Mouse (Mus musculus) CH12.LX (cell line): Measurements from ENCODE around the gene Iqgap3. TPM values are rescaled to one million over a fixed set of nuclear protein-coding genes. Genes with fewer than 3 reads are reported as not detected.

Experiments
- DNase-seq: peaks from one replicate; pipeline ENCODE4 v3.0.0-alpha.2; 2013; ENCODE audit errors: extremely low read depth
- H3K27ac ChIP-seq: 2 replicates; pipeline ENCODE4 v1.5.1; 2012; ENCODE audit warnings: low read depth, mild to moderate bottlenecking, control low read depth, moderate library complexity; ENCODE audit not compliant: insufficient read depth
- H3K27me3 ChIP-seq: replicated peaks from 2 replicates; pipeline ENCODE3; 2012; ENCODE audit warnings: inconsistent platforms
- H3K36me3 ChIP-seq, 2 experiments: replicated peaks in 1 of 2; 2 replicates each; pipeline versions ENCODE3 to v1.6.1; 2012; ENCODE audit warnings: inconsistent platforms in 1 of 2, low read length in 1 of 2, mild to moderate bottlenecking in 1 of 2, mixed read lengths in 1 of 2, moderate library complexity in 1 of 2; ENCODE audit not compliant: control insufficient read depth in 1 of 2, insufficient read depth in 1 of 2
- H3K4me1 ChIP-seq, 2 experiments: 2 replicates each; pipeline ENCODE4 v1.6.1; 2012; ENCODE audit warnings: inconsistent platforms in 1 of 2, moderate library complexity in 1 of 2; ENCODE audit not compliant: insufficient read depth in 2 of 2, control insufficient read depth in 1 of 2
- H3K4me2 ChIP-seq: 2 replicates; pipeline ENCODE4 v1.6.1; 2012; ENCODE audit warnings: low read depth, mild to moderate bottlenecking, control low read depth; ENCODE audit not compliant: poor library complexity, insufficient read depth, severe bottlenecking
- H3K4me3 ChIP-seq, 3 experiments: fragments of 150-350 bp in 1 of 3; sonication (generic) in 1 of 3; replicated peaks in 1 of 3; 2 replicates each; pipeline versions ENCODE3 to v1.5.1; 2011 to 2012; ENCODE audit warnings: low read depth in 2 of 3, low read length in 2 of 3, mild to moderate bottlenecking in 2 of 3, moderate library complexity in 2 of 3, control low read depth in 1 of 3, improper control_type of control experiment in 1 of 3, inconsistent platforms in 1 of 3, mixed read lengths in 1 of 3; ENCODE audit not compliant: poor library complexity in 1 of 3
- H3K79me2 ChIP-seq: replicated peaks from 2 replicates; pipeline ENCODE4 v1.6.1; 2012; ENCODE audit warnings: mild to moderate bottlenecking, moderate library complexity; ENCODE audit not compliant: control insufficient read depth, poor library complexity, insufficient read depth, severe bottlenecking; ENCODE audit errors: extremely low read depth
- H3K9ac ChIP-seq: 2 replicates; pipeline ENCODE4 v1.6.1; 2012; ENCODE audit warnings: low read depth, mild to moderate bottlenecking, control low read depth, moderate library complexity; ENCODE audit not compliant: insufficient read depth
- H3K9me3 ChIP-seq: replicated peaks from 2 replicates; pipeline ENCODE3; 2012; ENCODE audit warnings: low read length, inconsistent platforms, mixed read lengths
- CHD1 ChIP-seq: IDR thresholded peaks from 2 replicates; pipeline ENCODE4 v1.6.1; 2012; ENCODE audit warnings: low read depth, low read length, improper control_type of control experiment, inconsistent platforms
- CHD2 ChIP-seq: IDR thresholded peaks from 2 replicates; pipeline ENCODE4 v1.6.1; 2011; ENCODE audit warnings: low read length, improper control_type of control experiment
- CTCF ChIP-seq, 2 experiments: IDR thresholded peaks in 1 of 2; conservative IDR thresholded peaks in 1 of 2; 2 replicates each; pipeline ENCODE4 v1.5.1; 2011 to 2012; ENCODE audit warnings: low read depth in 2 of 2, low read length in 2 of 2, improper control_type of control experiment in 1 of 2, inconsistent platforms in 1 of 2, mild to moderate bottlenecking in 1 of 2, moderate library complexity in 1 of 2
- E2F4 ChIP-seq: IDR thresholded peaks from 2 replicates; pipeline ENCODE4 v1.6.1; 2011; ENCODE audit warnings: low read depth, low read length, improper control_type of control experiment; ENCODE audit not compliant: insufficient replicate concordance
- EP300 ChIP-seq: IDR thresholded peaks from 2 replicates; pipeline ENCODE4 v1.6.1; 2011; ENCODE audit warnings: low read length, improper control_type of control experiment
- GABPA ChIP-seq: IDR thresholded peaks from 2 replicates; pipeline ENCODE4 v1.6.1; 2012; ENCODE audit warnings: low read depth, low read length, improper control_type of control experiment, inconsistent platforms; ENCODE audit not compliant: insufficient replicate concordance
- HCFC1 ChIP-seq: IDR thresholded peaks from 2 replicates; pipeline ENCODE4 v1.6.1; 2012; ENCODE audit warnings: low read depth, mild to moderate bottlenecking, inconsistent platforms, low read length, improper control_type of control experiment
- IRF4 ChIP-seq: IDR thresholded peaks from 2 replicates; pipeline ENCODE4 v1.6.1; 2014; ENCODE audit warnings: low read depth, mild to moderate bottlenecking, inconsistent platforms, low read length, improper control_type of control experiment
- JUND ChIP-seq: conservative IDR thresholded peaks from 2 replicates; pipeline ENCODE4 v1.6.1; 2011; ENCODE audit warnings: low read depth, low read length, improper control_type of control experiment
- MAZ ChIP-seq: IDR thresholded peaks from 2 replicates; pipeline ENCODE4 v1.6.1; 2012; ENCODE audit warnings: low read depth, mild to moderate bottlenecking, inconsistent platforms, low read length, improper control_type of control experiment, moderate library complexity
- MEF2A ChIP-seq: IDR thresholded peaks from 2 replicates; pipeline ENCODE4 v1.6.1; 2014; ENCODE audit warnings: low read depth, mild to moderate bottlenecking, inconsistent platforms, low read length, improper control_type of control experiment, borderline replicate concordance
- MXI1 ChIP-seq: IDR thresholded peaks from 2 replicates; pipeline ENCODE4 v1.6.1; 2011; ENCODE audit warnings: mild to moderate bottlenecking, low read depth, low read length, improper control_type of control experiment
- MYC ChIP-seq: IDR thresholded peaks from 2 replicates; pipeline ENCODE4 v1.6.1; 2011; ENCODE audit warnings: low read depth, mild to moderate bottlenecking, improper control_type of control experiment, low read length
- NELFE ChIP-seq: IDR thresholded peaks from 2 replicates; pipeline ENCODE4 v1.6.1; 2011; ENCODE audit warnings: low read depth, low read length, improper control_type of control experiment
- NRF1 ChIP-seq: IDR thresholded peaks from 2 replicates; pipeline ENCODE4 v1.6.1; 2014; ENCODE audit warnings: low read depth, mild to moderate bottlenecking, inconsistent platforms, low read length, improper control_type of control experiment, moderate library complexity
- PAX5 ChIP-seq: IDR thresholded peaks from 2 replicates; pipeline ENCODE4 v1.6.1; 2012; ENCODE audit warnings: low read length, inconsistent platforms, mixed read lengths
- POLR2AphosphoS2 ChIP-seq: IDR thresholded peaks from 2 replicates; pipeline ENCODE4 v1.6.1; 2011; ENCODE audit warnings: low read depth, low read length, improper control_type of control experiment
- RAD21 ChIP-seq: IDR thresholded peaks from 2 replicates; pipeline ENCODE4 v1.6.1; 2011; ENCODE audit warnings: low read depth, mild to moderate bottlenecking, low read length, improper control_type of control experiment, moderate library complexity
- RCOR1 ChIP-seq: conservative IDR thresholded peaks from 2 replicates; pipeline ENCODE4 v1.6.1; 2012; ENCODE audit warnings: low read depth, mild to moderate bottlenecking, inconsistent platforms, low read length, improper control_type of control experiment
- SMC3 ChIP-seq: IDR thresholded peaks from 2 replicates; pipeline ENCODE4 v1.6.1; 2011; ENCODE audit warnings: low read depth, low read length, improper control_type of control experiment
- TBP ChIP-seq: conservative IDR thresholded peaks from 2 replicates; pipeline ENCODE4 v1.6.1; 2011; ENCODE audit warnings: low read depth, low read length, improper control_type of control experiment
- TCF12 ChIP-seq: IDR thresholded peaks from 2 replicates; pipeline ENCODE4 v1.6.1; 2014; ENCODE audit warnings: low read depth, mild to moderate bottlenecking, inconsistent platforms, low read length, improper control_type of control experiment
- USF1 ChIP-seq: IDR thresholded peaks from 2 replicates; pipeline ENCODE4 v1.6.1; 2014; ENCODE audit warnings: low read depth, mild to moderate bottlenecking, inconsistent platforms, low read length, improper control_type of control experiment
- USF2 ChIP-seq: conservative IDR thresholded peaks from 2 replicates; pipeline ENCODE4 v1.6.1; 2011; ENCODE audit warnings: low read depth, low read length, improper control_type of control experiment
- ZC3H11A ChIP-seq: IDR thresholded peaks from 2 replicates; pipeline ENCODE4 v1.6.1; 2012; ENCODE audit warnings: low read depth, mild to moderate bottlenecking, inconsistent platforms, low read length, improper control_type of control experiment
- ZKSCAN1 ChIP-seq: IDR thresholded peaks from 2 replicates; pipeline ENCODE4 v1.6.1; 2012; ENCODE audit warnings: low read depth, inconsistent platforms, low read length, improper control_type of control experiment, borderline replicate concordance
- ZMIZ1 ChIP-seq: IDR thresholded peaks from 2 replicates; pipeline ENCODE4 v1.6.1; 2012; ENCODE audit warnings: low read depth, mild to moderate bottlenecking, inconsistent platforms, low read length, improper control_type of control experiment
- dilution Hi-C: fragments of 300-500 bp; cut with MboI; formaldehyde crosslinking; loops from 2 replicates; pipeline ENCODE4 v1.14.3; 2020; ENCODE audit warnings: low sequenced_read_pairs; ENCODE audit not compliant: extremely low pct_unique_long_range_greater_than_20kb, extremely low pct_ligation_motif_present
- in situ Hi-C: fragments of 300-500 bp; cut with MboI; formaldehyde crosslinking; loops from 3 replicates; pipeline ENCODE4 v1.14.3; 2019; ENCODE audit warnings: low sequenced_read_pairs, low pct_ligation_motif_present, low pct_unique_long_range_greater_than_20kb, mixed read lengths
- polyA plus RNA-seq: library from polyadenylated mRNA; unstranded; fragments of >175 nt; gene quantifications from 2 replicates; pipeline ENCODE4 v1.2.1, GENCODE M21; 2012; ENCODE audit warnings: low read depth; ENCODE audit not compliant: insufficient read length
- total RNA-seq, 2 experiments: library from RNA; depleted of rRNA; stranded (reverse); fragments of 300-350 nt in 1 of 2; fragments of >200 nt in 1 of 2; gene quantifications; 2 replicates each; pipeline ENCODE4 v1.2.3; 2012 to 2014

Gene Iqgap3
- total and polyA plus RNA-seq, 3 experiments = 13.0 to 21.9 (median 18.3) TPM

DNA sequence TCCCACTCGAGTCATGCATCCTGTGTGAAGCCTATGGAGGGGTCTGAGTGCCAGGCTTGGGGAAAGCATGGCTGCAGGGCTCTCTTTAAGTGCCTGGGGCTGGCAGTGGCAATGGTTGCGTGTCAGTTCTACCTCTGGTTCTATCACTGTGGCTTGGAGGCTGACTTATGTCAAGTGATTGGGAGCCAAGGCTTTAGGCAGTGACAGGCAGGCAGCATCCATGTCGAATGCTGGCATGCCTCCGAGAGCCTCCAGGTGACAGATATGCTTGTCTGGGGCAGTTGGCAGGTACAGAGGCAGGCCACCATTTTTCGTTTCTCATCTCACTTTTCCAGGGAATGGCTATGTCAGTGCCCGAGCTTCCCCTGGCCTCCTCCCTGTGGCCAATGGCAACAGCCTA, 79.1 kb downstream of the Iqgap3 start:
- Histone ChIP-seq H3K79me2 (peaks cover 6% of the 10 kb centered on the region), H3K4me3 (no peak overlapping the region), H3K4me2 (no peak overlapping the region), H3K36me3 (peaks cover 83 to 97% of the 10 kb centered on the region in 2 experiments), H3K27ac (no peak overlapping the region), H3K27me3 (no peaks in the 10 kb centered on the region), H3K4me1 (peaks cover 3 to 14% of the 10 kb centered on the region in 2 experiments; a peak in 2 of 4 replicates), H3K9me3 (no peaks in the 10 kb centered on the region), H3K9ac (no peak overlapping the region)
- TF ChIP-seq NELFE (no peak), E2F4 (no peak), MAZ (no peak), GABPA (no peak), HCFC1 (no peak), NRF1 (no peak), JUND (no peak), CHD2 (no peak), USF1 (no peak), TCF12 (no peak), RCOR1 (no peak), TBP (no peak), ZC3H11A (no peak), SMC3 (no peak)
- in situ Hi-C loops (no loop called here), dilution Hi-C loops (no loop called here)
- no peak for DNase-seq

DNA sequence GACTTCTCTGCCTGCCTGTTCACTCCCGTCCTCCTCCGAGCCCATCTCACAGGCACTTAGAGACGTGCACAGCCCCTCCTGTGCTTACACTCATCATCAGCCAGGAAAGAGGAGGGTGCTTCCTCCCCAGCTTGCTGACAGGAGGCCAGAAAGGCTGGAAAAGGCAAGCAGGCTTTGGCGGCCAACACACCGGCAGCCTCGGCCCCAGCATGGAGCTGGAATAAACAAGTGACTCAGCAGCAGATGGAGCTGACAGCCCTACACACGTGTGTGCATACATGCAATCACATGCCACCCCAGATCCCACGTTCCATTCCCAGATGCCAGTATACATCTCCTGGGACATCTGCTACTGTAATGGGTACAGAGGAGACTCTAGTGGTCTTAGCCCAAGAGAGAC, 80.5 kb downstream of the Iqgap3 start:
- Histone ChIP-seq H3K4me3 (no peak overlapping the region), H3K4me1 (peaks cover 0 to under 1% of the 10 kb centered on the region in 2 experiments; a peak in 2 of 4 replicates), H3K36me3 (peaks cover 82 to 96% of the 10 kb centered on the region in 2 experiments), H3K9ac (no peak overlapping the region), H3K27ac (no peak overlapping the region), H3K4me2 (no peak overlapping the region), H3K27me3 (no peaks in the 10 kb centered on the region), H3K9me3 (no peaks in the 10 kb centered on the region), H3K79me2 (peaks cover 3% of the 10 kb centered on the region; the same call in 1 of the 2 replicates)
- TF ChIP-seq MEF2A (no peak), PAX5 (no peak), CTCF (conservative IDR thresholded peaks at IDR 0.05 in 1 of 2, IDR thresholded peaks at IDR 0.05 in 1 of 2; ENCODE audit: low read depth in 2 of 2, low read length in 2 of 2) (no peak), SMC3 (no peak), ZMIZ1 (no peak), IRF4 (no peak), POLR2AphosphoS2 (no peak), USF1 (no peak), RAD21 (no peak), ZKSCAN1 (no peak), E2F4 (no peak), MXI1 (no peak), CHD1 (no peak), MYC (no peak), ZC3H11A (no peak), EP300 (no peak), USF2 (no peak), NRF1 (no peak)
- dilution Hi-C loops = no loop called here
- no peak for DNase-seq
- in situ Hi-C loops = no loop called here
